Mouse (Mus musculus) urinary bladder, postnatal 4 days (tissue): ENCODE results near the gene H2al2a.
"Not testable (repeated sequence)": the region's sequence is repeated elsewhere in the genome, so short reads cannot be mapped to it uniquely, and the experiment has no call there.

Experiments used
- DNase-seq, 2 experiments: peaks; one replicate each; pipeline ENCODE4 v3.0.0; 2021 to 2022; ENCODE audit warnings: low spot score in 2 of 2

Gene H2al2a

GRCm38 (mm10) chr2:18028140-18029021 lies 31.6 kb upstream of the H2al2a start:
- peak; percentile 86 to 90 for DNase-seq

DNA sequence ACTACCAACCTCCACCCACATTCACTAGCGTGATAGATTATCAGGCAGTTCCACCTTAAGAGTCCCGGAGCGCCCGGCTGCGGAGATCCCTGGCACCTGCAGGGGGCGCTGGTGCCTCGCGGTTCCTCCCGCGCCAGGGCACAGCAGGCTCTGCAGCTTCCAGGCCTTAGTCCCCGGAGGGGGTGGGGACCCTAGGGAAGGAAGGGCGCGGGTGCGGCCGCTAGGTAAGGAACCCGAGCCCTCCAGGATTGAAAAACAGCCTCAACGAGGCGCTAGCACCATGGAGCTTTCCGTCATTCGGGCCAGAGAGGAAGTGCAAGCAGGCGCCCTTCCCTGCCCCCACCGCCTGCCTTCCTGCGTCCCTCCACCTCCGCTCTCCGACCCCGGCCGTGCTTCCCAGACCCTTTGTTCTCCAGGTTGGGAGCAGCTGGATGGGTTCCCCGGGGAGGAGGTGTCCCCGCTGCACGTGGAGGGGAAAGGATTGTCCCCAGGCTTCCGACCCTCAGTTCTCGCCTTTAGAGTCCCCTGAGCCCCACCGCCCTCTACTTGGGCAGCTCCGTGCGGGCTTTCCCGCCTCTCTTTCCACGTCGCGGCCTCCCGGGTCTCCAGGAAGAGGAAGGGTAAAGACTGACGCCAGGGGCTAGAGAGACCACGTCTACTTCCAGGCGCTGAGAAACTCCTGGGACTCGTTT lies 30.8 kb upstream of the H2al2a start:
- peak; percentile 92 for DNase-seq

- peak; percentile 46 to 66 for DNase-seq
These were observed 29.6 kb upstream of the H2al2a start for GRCm38 (mm10) chr2:18026116-18026947.

DNA sequence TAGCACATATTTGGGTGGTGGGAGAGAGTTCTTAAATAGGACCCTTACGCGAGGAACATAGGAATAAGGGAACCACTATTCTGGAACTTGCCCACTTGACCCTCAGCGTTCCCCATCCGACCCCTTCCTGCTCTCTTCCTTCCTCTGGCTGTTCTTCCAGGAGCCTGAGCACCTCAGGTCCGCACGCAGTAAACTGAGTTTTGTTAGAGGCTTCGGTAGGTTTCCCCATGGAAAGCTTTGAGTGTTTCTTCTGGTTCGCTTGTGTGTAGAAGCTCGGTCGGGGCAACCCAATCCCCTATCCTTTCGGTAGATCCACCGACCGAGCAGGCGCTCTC lies 29.0 kb upstream of the H2al2a start:
- no peak for DNase-seq

- no peak for DNase-seq
These were observed 28.4 kb upstream of the H2al2a start for GRCm38 (mm10) chr2:18025116-18025515.

DNA sequence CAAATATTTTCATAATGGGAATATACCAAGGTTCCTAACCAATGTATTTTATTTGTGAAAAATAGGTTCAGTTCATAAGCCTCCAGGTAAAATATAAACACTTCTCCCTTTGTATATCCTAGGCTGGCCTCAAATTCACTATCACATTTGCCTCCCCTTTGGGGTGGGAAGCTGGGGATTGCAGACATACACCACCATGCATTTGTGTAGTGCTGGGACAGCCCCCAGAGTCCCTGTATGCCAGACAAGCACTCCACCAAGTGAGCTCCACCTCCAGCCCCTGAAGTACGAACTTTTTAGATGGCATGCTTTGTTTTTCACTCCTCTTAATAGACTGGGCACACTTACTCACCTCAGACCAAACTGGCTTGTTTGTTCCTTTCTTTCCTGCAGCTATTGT lies 26.1 kb upstream of the H2al2a start:
- DNase-seq: no peak

GRCm38 (mm10) chr2:18019122-18019521 lies 22.4 kb upstream of the H2al2a start:
- DNase-seq: no peak

DNA sequence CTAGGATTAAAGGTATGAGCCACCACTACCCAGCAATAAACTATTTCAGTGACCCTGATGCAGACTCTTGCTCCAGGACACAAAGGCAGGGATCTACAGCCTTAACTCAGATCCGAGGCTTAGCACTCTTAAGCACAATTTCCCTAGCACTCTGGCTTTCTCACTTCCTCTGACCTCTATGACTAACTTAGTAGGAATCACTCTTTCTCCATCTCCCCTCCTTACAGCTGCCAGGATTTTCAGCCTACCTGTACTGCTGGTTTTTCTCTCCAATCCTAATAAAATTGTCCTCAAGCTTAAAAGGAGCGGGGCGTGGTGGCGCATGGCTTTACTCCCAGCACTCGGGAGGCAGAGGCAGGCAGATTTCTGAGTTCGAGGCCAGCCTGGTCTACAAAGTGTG lies 20.6 kb upstream of the H2al2a start:
- DNase-seq: no peak

GRCm38 (mm10) chr2:18016639-18017038 lies 19.9 kb upstream of the H2al2a start:
- no peak for DNase-seq

DNA sequence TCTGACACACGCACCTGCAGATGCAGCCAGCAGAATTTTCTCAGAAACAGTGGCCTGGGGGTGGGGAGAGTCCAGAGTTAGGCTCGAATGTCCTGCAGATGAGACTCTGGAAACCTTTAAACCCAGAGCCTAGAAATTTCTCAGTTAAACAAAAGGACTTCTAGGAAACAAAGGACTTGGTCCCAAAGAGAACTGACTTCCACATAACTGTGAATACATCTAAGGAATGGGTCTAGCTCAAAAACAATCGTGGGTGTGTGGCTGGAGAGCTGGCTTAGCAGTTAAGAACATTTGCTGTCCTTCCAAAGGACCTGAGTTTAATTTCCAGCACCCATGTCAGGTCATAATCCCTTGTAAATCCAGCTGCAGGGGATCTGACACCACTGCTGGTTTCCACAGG lies 18.8 kb upstream of the H2al2a start:
- DNase-seq: no peak

DNA sequence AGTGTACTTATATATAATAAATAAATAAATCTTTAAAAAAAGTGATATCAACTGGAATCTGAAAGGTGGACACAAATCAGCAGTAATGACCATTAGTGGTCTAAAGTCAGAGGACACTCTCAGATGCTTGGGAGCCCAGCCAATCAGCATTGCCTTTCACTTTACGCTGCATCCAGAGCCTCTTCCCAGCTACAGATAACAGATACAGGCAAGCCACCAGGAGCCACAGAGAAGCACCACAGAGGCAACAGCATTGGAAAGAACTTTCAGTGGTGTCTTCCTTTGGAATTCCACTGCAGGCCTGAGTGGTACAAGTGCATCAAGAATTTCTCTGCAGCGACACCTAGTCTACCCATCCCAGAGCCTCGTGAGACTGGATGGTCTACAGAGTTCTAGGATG lies 16.1 kb upstream of the H2al2a start:
- no peak for DNase-seq

GRCm38 (mm10) chr2:18011226-18011625 lies 14.5 kb upstream of the H2al2a start:
- DNase-seq: no peak

- no peak for DNase-seq
These were observed 8.4 kb upstream of the H2al2a start for GRCm38 (mm10) chr2:18005137-18005536.

DNA sequence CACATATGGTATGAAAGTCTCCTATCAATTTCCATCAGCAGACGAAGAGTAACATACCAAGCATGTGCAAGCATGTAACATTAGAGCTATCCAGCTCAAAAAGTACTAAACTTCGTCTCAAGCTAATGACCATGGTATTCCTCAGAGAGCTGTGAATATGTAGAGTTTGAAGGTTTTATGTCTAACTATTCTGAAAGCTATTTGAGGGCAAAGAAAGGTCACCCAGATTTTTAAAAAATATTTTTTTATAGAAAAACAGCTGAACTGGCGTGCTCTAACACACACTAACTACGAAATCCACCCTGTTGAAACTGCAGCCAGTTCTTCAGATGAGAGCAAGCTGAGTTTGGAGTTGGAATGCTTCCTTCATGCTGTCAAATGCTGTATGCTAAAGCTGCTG lies 7.5 kb upstream of the H2al2a start:
- no peak for DNase-seq

DNA sequence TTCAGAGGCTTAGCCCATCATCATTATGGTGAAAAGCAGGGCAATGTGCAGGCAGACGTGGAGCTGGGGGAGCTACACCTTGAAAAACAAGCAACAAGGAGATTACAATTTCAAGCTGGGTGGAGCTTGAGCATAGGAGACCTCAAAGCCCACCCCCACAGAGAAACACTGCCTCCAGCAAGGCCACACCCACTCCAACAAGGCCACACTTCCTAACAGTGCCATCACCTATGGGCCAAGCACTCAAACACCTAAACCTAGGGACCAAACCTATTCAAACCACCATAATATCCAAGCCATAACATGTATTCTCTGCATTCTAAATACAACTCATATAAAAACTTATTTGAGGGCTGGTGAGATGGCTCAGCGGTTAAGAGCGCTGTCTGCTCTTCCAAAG lies 5.5 kb upstream of the H2al2a start:
- DNase-seq: no peak

GRCm38 (mm10) chr2:17989562-17989961 lies 7.2 kb downstream of the H2al2a start:
- DNase-seq: no peak

DNA sequence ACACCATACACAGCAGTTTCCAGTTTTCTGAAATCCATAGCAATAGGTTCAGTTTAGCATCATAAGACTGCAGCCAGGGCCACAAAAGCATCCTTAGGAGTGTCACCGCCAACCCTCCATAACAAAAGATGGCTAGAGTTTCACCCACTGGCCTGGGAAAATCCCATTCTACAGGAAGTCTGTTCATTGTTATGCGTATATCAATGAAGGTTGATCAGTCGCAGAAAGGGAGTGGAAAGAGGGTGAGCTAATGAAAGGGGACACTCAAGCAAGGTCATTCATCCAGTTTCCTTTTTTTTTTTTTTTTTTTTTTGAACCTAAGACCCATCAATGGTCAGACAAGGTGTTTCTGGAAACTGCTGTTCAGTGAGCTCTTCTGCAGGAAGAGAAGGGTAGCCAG lies 7.6 kb downstream of the H2al2a start:
- no peak for DNase-seq

- no peak for DNase-seq
These were observed 10.1 kb downstream of the H2al2a start for GRCm38 (mm10) chr2:17986694-17987093.

DNA sequence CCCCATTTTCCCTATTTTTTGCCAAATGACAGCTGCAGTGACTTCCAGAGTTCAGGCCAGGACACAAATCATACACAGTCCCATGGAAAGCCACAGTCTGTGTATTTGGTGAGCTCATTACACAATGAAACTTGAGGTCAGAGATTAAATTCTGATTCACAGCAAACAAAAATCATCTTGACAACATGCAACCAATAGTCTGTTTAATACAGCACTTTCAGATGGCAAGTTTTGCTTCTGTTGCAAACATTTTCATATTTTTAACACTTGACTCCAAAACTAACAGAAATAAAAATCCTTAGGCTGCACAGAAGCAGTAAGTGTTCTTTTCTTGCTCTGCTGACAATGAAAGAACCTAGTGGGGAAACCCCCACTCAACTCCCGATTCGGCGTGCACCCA lies 12.0 kb downstream of the H2al2a start:
- no peak for DNase-seq

DNA sequence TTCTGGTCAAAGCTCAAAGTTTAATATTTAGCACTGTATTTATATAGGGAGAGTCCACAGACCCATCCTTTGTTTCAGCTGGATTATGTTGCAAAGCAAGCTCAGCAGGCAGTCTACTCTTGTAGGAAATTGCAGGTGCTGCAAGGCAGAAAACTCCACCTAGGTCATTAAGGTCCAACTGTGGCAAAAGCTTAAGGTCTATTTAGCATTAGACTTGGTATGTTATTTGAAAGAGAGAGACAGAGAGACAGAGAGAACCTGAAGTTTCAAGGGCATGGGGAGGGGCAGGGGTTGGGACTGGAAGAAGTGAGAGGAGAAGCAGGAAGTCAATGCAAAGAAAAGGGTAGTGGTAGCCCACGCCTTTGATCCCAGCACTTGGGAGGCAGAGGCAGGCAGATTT lies 14.0 kb downstream of the H2al2a start:
- DNase-seq: no peak

GRCm38 (mm10) chr2:17978706-17979105 lies 18.1 kb downstream of the H2al2a start:
- DNase-seq: no peak

- DNase-seq: not testable (repeated sequence)
These were observed 18.5 kb downstream of the H2al2a start for GRCm38 (mm10) chr2:17978251-17978650.
